In the genomic region with DNA sequence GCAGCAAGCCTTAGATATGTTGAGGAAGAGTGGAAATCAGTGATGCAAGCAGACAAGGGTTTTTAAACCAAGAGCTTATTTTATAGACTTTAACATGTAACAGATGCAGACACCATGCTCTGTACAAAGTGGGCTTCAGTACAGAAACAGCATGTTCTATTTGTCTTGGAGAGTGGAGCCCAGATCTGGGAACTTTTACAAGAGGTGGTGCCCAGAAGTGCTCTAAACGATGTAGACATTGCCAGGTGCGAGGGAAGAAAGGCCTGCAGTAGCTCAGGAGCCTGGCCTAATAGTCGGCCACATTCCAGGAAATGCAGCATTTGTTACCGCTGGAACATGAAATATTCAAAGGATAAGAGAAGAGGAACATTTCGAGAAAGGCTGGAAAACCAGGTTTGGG, we compare ENCODE assay signal across 18 mouse cellular contexts. TPM values are rescaled to one million over a fixed set of nuclear protein-coding genes. Genes with fewer than 3 reads are reported as not detected.
DNase-seq lines count a peak whose midpoint lies in the region; ATAC-seq and TF ChIP-seq lines count a peak whose summit lies in the region.
"Had no signal": no experiment of that assay in that cellular context is flagged by ENCODE, and none has a peak within 500 bp of the region (broad histone marks: within the 10 kb centered on the region; RNA-seq: fewer than 3 reads in every experiment).

No protein-coding gene starts in this region.

- H3K27me3 ChIP-seq in embryonic facial prominence, embryonic 13.5 days = no peaks in the 10 kb centered on the region
- H3K27me3 ChIP-seq in embryonic facial prominence, embryonic 10.5 days (replicated peaks; ENCODE audit: low read depth, poor library complexity, severe bottlenecking) = no peaks in the 10 kb centered on the region
- H3K27me3 ChIP-seq in embryonic facial prominence, embryonic 14.5 days (replicated peaks; ENCODE audit: control insufficient read depth, insufficient read depth, low read length) = no peaks in the 10 kb centered on the region
- no peaks in the 10 kb centered on the region for H3K27me3 ChIP-seq in limb, embryonic 14.5 days (ENCODE audit: control insufficient read depth, insufficient read depth, low read length)
- no peaks in the 10 kb centered on the region for H3K27me3 ChIP-seq in thymus, adult 2 months (ENCODE audit: control insufficient read depth, insufficient read depth, low read length)
- H3K27me3 ChIP-seq: forebrain, embryonic 13.5 days; heart, embryonic 12.5 days; intestine, embryonic 15.5 days had no signal

- H3K4me3 ChIP-seq in embryonic facial prominence, embryonic 13.5 days = no peak overlapping the region
- H3K4me3 ChIP-seq in embryonic facial prominence, embryonic 10.5 days = no peak overlapping the region
- H3K4me3 ChIP-seq in embryonic facial prominence, embryonic 14.5 days (ENCODE audit: low read depth, low read length) = no peak overlapping the region
- no peak overlapping the region for H3K4me3 ChIP-seq in limb, embryonic 14.5 days (replicated peaks; ENCODE audit: low read length)
- H3K4me3 ChIP-seq in thymus, adult 2 months (ENCODE audit: control insufficient read depth, insufficient read depth, low read length) = no peak overlapping the region
- H3K4me3 ChIP-seq: forebrain, embryonic 13.5 days; heart, embryonic 12.5 days; hindbrain, embryonic 10.5 days; intestine, embryonic 15.5 days had no signal

- no peak for DNase-seq in embryonic facial prominence, embryonic 10.5 days (ENCODE audit: low spot score)
- peak; percentile 72 for DNase-seq in embryonic facial prominence, embryonic 14.5 days (ENCODE audit: low spot score)
- DNase-seq in gonadal fat pad, adult 2 months (ENCODE audit: low read depth) = peak; percentile 75
- DNase-seq in limb, embryonic 14.5 days (ENCODE audit: low spot score) = peak; percentile 57
- DNase-seq in thymus, adult 2 months = no peak
- no peak for DNase-seq in cerebellum, postnatal 25 days
- DNase-seq: adrenal gland, postnatal 10 days; cerebellum, adult 11-12 months; cerebellum, adult 9-10 months; cerebellum, postnatal 36 days; forebrain, postnatal 0 days; gastrocnemius, postnatal 10 days had no signal

- no peak overlapping the region for H3K4me2 ChIP-seq in embryonic facial prominence, embryonic 13.5 days
- no peak overlapping the region for H3K4me2 ChIP-seq in embryonic facial prominence, embryonic 14.5 days (ENCODE audit: low read depth, low read length)
- H3K4me2 ChIP-seq in limb, embryonic 14.5 days (replicated peaks; ENCODE audit: low read depth, low read length, severe bottlenecking) = no peak overlapping the region
- H3K4me2 ChIP-seq: forebrain, embryonic 13.5 days; heart, embryonic 12.5 days; hindbrain, embryonic 14.5 days; intestine, embryonic 15.5 days had no signal

- no peak overlapping the region for H3K9ac ChIP-seq in embryonic facial prominence, embryonic 13.5 days
- H3K9ac ChIP-seq in embryonic facial prominence, embryonic 14.5 days (ENCODE audit: low read depth, low read length) = no peak overlapping the region
- no peak overlapping the region for H3K9ac ChIP-seq in limb, embryonic 14.5 days (ENCODE audit: low read depth, low read length, severe bottlenecking)
- H3K9ac ChIP-seq: forebrain, embryonic 13.5 days; forebrain, postnatal 0 days; heart, embryonic 12.5 days; hindbrain, embryonic 14.5 days; intestine, embryonic 15.5 days had no signal

- 56% methylated on average over 5 of the region's 5 CpGs for WGBS in embryonic facial prominence, embryonic 13.5 days
- WGBS in embryonic facial prominence, embryonic 10.5 days = 87% methylated on average over 5 of the region's 5 CpGs
- WGBS in embryonic facial prominence, embryonic 14.5 days = 43% methylated on average over 5 of the region's 5 CpGs
- 25% methylated on average over 5 of the region's 5 CpGs for WGBS in limb, embryonic 14.5 days
- 95% methylated on average over 5 of the region's 5 CpGs for WGBS in thymus, adult 2 months

- H3K9me3 ChIP-seq in embryonic facial prominence, embryonic 13.5 days = no peaks in the 10 kb centered on the region
- no peaks in the 10 kb centered on the region for H3K9me3 ChIP-seq in embryonic facial prominence, embryonic 10.5 days
- H3K9me3 ChIP-seq in embryonic facial prominence, embryonic 14.5 days (ENCODE audit: control insufficient read depth, low read length) = no peaks in the 10 kb centered on the region
- no peaks in the 10 kb centered on the region for H3K9me3 ChIP-seq in limb, embryonic 14.5 days (ENCODE audit: control insufficient read depth, low read length)
- H3K9me3 ChIP-seq: forebrain, embryonic 13.5 days; heart, embryonic 12.5 days; hindbrain, embryonic 10.5 days; intestine, embryonic 15.5 days had no signal

- ATAC-seq in embryonic facial prominence, embryonic 13.5 days (ENCODE audit: insufficient number of reproducible peaks, insufficient read depth, low FRiP score, low TSS enrichment, low read depth) = no peak
- ATAC-seq in embryonic facial prominence, embryonic 14.5 days (ENCODE audit: low read depth) = no peak
- ATAC-seq in limb, embryonic 14.5 days (ENCODE audit: low FRiP score, low read depth) = no peak
- ATAC-seq: forebrain, embryonic 13.5 days; forebrain, postnatal 0 days; intestine, embryonic 15.5 days had no signal

- peaks cover 8% of the 10 kb centered on the region; the same call in 1 of the 2 replicates for H3K4me1 ChIP-seq in embryonic facial prominence, embryonic 13.5 days
- H3K4me1 ChIP-seq in embryonic facial prominence, embryonic 10.5 days = 0 out of 2 replicates have a peak, but pooled peaks cover 2% of the 10 kb centered on the region
- H3K4me1 ChIP-seq in embryonic facial prominence, embryonic 14.5 days (ENCODE audit: control insufficient read depth, insufficient read depth, low read length) = peaks cover 8% of the 10 kb centered on the region; the same call in 1 of the 2 replicates
- peaks cover 9% of the 10 kb centered on the region; the same call in 1 of the 2 replicates for H3K4me1 ChIP-seq in limb, embryonic 14.5 days (ENCODE audit: control insufficient read depth, insufficient read depth, low read length)
- no peaks in the 10 kb centered on the region for H3K4me1 ChIP-seq in thymus, adult 2 months (replicated peaks; ENCODE audit: control insufficient read depth, insufficient read depth, low read length)

- no peaks in the 10 kb centered on the region for H3K36me3 ChIP-seq in embryonic facial prominence, embryonic 13.5 days
- H3K36me3 ChIP-seq in embryonic facial prominence, embryonic 10.5 days (replicated peaks) = no peaks in the 10 kb centered on the region
- H3K36me3 ChIP-seq in embryonic facial prominence, embryonic 14.5 days (ENCODE audit: control insufficient read depth, insufficient read depth, low read length) = no peaks in the 10 kb centered on the region
- no peaks in the 10 kb centered on the region for H3K36me3 ChIP-seq in limb, embryonic 14.5 days (ENCODE audit: control insufficient read depth, insufficient read depth, low read length)
- no peaks in the 10 kb centered on the region for H3K36me3 ChIP-seq in thymus, adult 2 months (ENCODE audit: control insufficient read depth, insufficient read depth, low read length)
- H3K36me3 ChIP-seq: heart, embryonic 12.5 days; hindbrain, embryonic 10.5 days; intestine, embryonic 15.5 days had no signal

- no peak for TF ChIP-seq POLR2A in limb, embryonic 14.5 days (IDR thresholded peaks at IDR 0.05; ENCODE audit: borderline replicate concordance, extremely low read depth, insufficient read depth, insufficient read length)
- no peak for TF ChIP-seq POLR2A in thymus, adult 2 months (IDR thresholded peaks at IDR 0.05; ENCODE audit: control insufficient read depth, extremely low read depth, insufficient read depth, low read length, poor library complexity)

- H3K27ac ChIP-seq in embryonic facial prominence, embryonic 13.5 days = peak overlapping the region; percentile 12
- H3K27ac ChIP-seq in embryonic facial prominence, embryonic 10.5 days (replicated peaks) = no peak overlapping the region
- H3K27ac ChIP-seq in embryonic facial prominence, embryonic 14.5 days (replicated peaks; ENCODE audit: low read depth, low read length) = peak overlapping the region; percentile 67; the same call in 1 of the 2 replicates
- H3K27ac ChIP-seq in limb, embryonic 14.5 days (replicated peaks; ENCODE audit: low read depth, low read length) = no peak overlapping the region
- H3K27ac ChIP-seq in thymus, adult 2 months (ENCODE audit: control insufficient read depth, insufficient read depth, low read length) = no peak overlapping the region
- H3K27ac ChIP-seq: forebrain, embryonic 13.5 days; hindbrain, embryonic 10.5 days; hindbrain, embryonic 14.5 days; intestine, embryonic 15.5 days had no signal

- no peak for TF ChIP-seq CTCF in thymus, adult 2 months (IDR thresholded peaks at IDR 0.05; ENCODE audit: borderline replicate concordance, control insufficient read depth, extremely low read depth, insufficient read depth, low read length, poor library complexity)

RNA-seq across cellular contexts. Expression of gene Trmt5, which starts 40.8 kb away (rescaled TPM):
- polyA plus RNA-seq in embryonic facial prominence, embryonic 13.5 days (2015; fragmentation: Nextera tagmentation; extraction: Ambion mirVana) = 17.3 and 18.9 TPM in 2 replicates
- polyA plus RNA-seq in embryonic facial prominence, embryonic 10.5 days (2016; fragmentation: Nextera tagmentation; extraction: Ambion mirVana) = 19.8 and 21.0 TPM in 2 replicates
- polyA plus RNA-seq in embryonic facial prominence, embryonic 14.5 days (2014; fragmentation: Nextera tagmentation; extraction: Ambion mirVana) = 15.4 and 20.7 TPM in 2 replicates
- polyA plus RNA-seq in gonadal fat pad, adult 2 months (2012; rRNA removed) = 4.9 and 6.6 TPM in 2 replicates
- polyA plus RNA-seq in limb, embryonic 14.5 days (2012; rRNA removed) = 14.1 and 15.3 TPM in 2 replicates
- 14.5 and 16.6 TPM in 2 replicates for polyA plus RNA-seq in limb, embryonic 14.5 days (2014; fragmentation: Nextera tagmentation; extraction: Ambion mirVana)
- 5.7 and 6.5 TPM in 2 replicates for polyA plus RNA-seq in thymus, adult 2 months (2012; rRNA removed)

RNA-seq across cellular contexts. Expression of gene Slc38a6, which starts 40.9 kb away (rescaled TPM):
- 10.9 and 13.7 TPM in 2 replicates for polyA plus RNA-seq in embryonic facial prominence, embryonic 13.5 days (2015; fragmentation: Nextera tagmentation; extraction: Ambion mirVana)
- 8.9 and 10.0 TPM in 2 replicates for polyA plus RNA-seq in embryonic facial prominence, embryonic 10.5 days (2016; fragmentation: Nextera tagmentation; extraction: Ambion mirVana)
- polyA plus RNA-seq in embryonic facial prominence, embryonic 14.5 days (2014; fragmentation: Nextera tagmentation; extraction: Ambion mirVana) = 13.3 and 13.4 TPM in 2 replicates
- 22.2 TPM in 2 replicates for polyA plus RNA-seq in gonadal fat pad, adult 2 months (2012; rRNA removed)
- 37.6 and 47.3 TPM in 2 replicates for polyA plus RNA-seq in limb, embryonic 14.5 days (2012; rRNA removed)
- 13.1 and 17.2 TPM in 2 replicates for polyA plus RNA-seq in limb, embryonic 14.5 days (2014; fragmentation: Nextera tagmentation; extraction: Ambion mirVana)
- polyA plus RNA-seq in thymus, adult 2 months (2012; rRNA removed) = 32.7 and 38.1 TPM in 2 replicates

Comparison
In these comparisons a context has a peak if more than half of its experiments do, and no peak if none do; other contexts are left out.
1. H3K27ac ChIP-seq: peak in embryonic facial prominence, embryonic 13.5 days (single experiment) and embryonic facial prominence, embryonic 14.5 days (single experiment); none in embryonic facial prominence, embryonic 10.5 days (single experiment), limb, embryonic 14.5 days (single experiment) and thymus, adult 2 months (single experiment).
2. DNase-seq: peak in embryonic facial prominence, embryonic 14.5 days (single experiment), gonadal fat pad, adult 2 months (single experiment) and limb, embryonic 14.5 days (single experiment); none in embryonic facial prominence, embryonic 10.5 days (single experiment), thymus, adult 2 months (single experiment) and cerebellum, postnatal 25 days (0 of 2).